Mouse (Mus musculus): ENCODE measurements around the gene Zfand3.

The Zfand3 gene

GRCm38 (mm10) chr17:30147897-30148296 is 143.4 kb downstream of the Zfand3 start:
- DNase-seq (ENCODE audit: low spot score in 2 of 2), result no peak

DNA sequence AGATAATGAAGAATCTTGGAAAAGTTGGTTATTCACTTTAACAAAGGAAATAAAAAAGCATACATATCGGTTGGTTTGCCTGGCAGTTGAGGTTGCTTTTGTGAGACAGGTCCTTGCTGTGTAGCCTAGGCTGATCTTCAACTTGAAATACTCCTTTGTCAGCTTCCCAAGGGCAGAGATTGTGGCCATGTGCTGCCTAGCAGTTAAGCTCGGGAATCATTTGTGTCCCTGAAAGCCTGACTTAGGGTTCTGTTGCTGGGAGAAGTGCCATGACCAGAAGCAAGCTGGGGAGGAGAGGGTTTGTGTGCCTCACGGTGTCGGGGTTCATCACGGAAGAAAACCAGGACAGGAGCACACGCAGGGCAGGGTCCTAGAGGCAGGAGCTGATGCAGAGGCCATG is 143.8 kb downstream of the Zfand3 start:
- no peak for DNase-seq (ENCODE audit: low spot score in 2 of 2)

- DNase-seq (ENCODE audit: low spot score in 2 of 2), result no peak
Observed at GRCm38 (mm10) chr17:30149911-30150310, 145.4 kb downstream of the Zfand3 start.

GRCm38 (mm10) chr17:30154144-30154543 is 149.6 kb downstream of the Zfand3 start:
- no peak for DNase-seq (ENCODE audit: low spot score in 2 of 2)

GRCm38 (mm10) chr17:30154861-30155260 is 150.3 kb downstream of the Zfand3 start:
- DNase-seq (ENCODE audit: low spot score in 2 of 2), result no peak

DNA sequence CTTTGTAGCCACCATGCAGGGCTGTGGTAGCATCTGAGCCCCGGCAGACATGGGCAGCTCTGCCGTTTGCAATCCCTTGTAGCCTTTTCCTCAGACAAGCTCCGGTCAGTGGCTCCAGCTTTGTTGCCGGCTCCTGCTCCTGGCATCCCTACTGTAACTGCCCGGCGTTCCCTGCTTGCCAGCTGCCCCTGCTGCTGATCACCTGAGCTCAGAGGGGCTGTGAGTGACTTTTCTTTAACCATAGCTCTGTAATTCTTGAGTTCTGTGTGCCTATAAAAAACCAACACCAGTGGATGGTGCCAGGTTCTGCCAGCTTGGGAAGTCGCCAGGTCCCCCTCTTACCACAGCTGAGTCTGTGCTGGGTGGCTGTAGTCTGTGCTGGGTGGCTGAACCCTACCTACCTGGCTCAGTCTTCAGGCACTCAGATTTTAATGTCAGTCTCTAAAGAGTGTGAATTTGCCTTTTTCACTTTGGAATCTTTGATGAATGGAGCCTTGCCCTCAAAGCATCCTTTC is 150.9 kb downstream of the Zfand3 start:
- peak in 1 of 2 experiments; percentile 26 for DNase-seq (ENCODE audit: low spot score in 2 of 2)

- DNase-seq (ENCODE audit: low spot score in 2 of 2), result no peak
Observed at GRCm38 (mm10) chr17:30158419-30159108, 154.0 kb downstream of the Zfand3 start.

GRCm38 (mm10) chr17:30159341-30159740 is 154.8 kb downstream of the Zfand3 start:
- no peak for DNase-seq (ENCODE audit: low spot score in 2 of 2)

- no peak for DNase-seq (ENCODE audit: low spot score in 2 of 2)
Observed at GRCm38 (mm10) chr17:30160823-30161432, 156.4 kb downstream of the Zfand3 start.

GRCm38 (mm10) chr17:30162983-30163382 is 158.4 kb downstream of the Zfand3 start:
- no peak for DNase-seq (ENCODE audit: low spot score in 2 of 2)

DNA sequence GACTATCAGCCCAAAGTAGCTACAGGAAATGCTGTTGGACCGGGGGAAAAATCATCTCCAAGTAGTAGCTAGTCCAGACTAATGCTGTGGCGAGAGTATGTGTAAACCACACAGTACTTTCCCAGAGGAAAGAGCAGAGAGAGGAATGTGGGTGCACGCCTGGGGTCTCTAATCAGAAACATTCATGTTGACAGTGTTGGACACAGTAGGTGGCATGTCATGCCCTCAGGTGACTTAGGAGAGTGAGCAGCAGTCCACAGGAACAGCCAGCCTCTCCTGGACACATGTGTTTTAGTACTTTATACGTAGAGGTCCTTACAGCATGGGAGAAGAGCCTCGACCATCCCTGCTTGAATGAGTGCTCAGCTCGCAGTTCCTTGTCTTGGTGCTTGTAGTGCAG is 159.3 kb downstream of the Zfand3 start:
- no peak for DNase-seq (ENCODE audit: low spot score in 2 of 2)

DNA sequence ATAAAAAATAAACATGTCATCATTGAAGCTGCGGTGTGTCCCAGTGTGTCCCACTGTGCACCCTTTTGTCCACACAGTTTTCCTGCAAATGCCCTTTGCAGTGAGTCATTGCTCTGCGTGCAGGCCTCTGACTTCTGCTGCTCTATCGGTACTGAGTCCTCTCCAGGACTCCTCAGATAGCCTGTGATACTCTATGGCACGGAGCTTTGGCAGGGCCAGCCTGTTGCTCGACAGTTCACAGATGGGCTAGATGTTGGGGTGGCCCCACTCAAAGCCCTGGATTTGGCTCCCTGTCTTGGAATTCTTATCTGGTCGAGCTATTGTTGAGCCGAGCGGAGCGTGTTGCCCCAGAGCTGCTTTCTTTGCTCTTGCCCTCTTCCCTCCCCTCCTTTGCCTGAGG is 160.3 kb downstream of the Zfand3 start:
- DNase-seq (ENCODE audit: low spot score in 2 of 2), result no peak

DNA sequence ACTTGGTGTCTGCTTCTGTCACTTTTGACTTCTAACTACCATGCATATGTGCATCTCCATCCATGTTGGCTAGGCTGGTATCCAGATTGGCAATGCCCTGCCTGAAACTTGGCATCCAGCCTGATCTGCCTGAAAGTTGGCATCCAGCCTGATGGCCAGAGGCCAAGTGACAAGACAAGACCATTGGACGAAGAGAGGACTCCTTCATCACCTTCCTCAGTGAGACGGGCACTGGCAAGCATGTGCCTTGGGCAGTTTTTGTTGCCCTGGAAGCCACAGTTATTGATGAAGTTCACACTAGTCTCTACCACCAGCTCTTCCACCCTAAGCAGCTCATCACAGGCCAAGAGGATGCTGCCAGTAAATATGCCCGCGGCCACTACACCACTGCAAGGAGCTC is 172.9 kb downstream of the Zfand3 start:
- DNase-seq (ENCODE audit: low spot score in 2 of 2), result peak; percentile 72 to 96

DNA sequence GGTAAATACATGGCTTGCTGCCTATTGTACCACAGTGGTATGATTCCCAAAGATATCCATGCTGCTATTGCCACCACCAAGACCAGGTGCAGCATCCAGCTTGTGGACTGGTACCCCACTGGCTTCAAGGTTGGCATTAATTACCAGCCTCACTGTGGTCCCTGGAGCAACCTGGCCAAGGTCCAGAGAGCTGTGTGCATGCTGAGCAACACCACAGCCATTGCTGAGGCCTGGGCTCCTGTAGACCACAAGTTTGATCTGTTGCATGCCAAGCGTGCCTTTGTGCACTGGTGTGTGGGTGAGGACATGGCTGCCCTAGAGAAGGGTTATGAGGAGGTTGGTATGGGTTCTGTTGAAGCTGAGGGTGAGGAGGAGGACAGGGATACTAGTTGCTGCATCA is 173.9 kb downstream of the Zfand3 start:
- DNase-seq (ENCODE audit: low spot score in 2 of 2), result peak in 1 of 2 experiments; percentile 56

DNA sequence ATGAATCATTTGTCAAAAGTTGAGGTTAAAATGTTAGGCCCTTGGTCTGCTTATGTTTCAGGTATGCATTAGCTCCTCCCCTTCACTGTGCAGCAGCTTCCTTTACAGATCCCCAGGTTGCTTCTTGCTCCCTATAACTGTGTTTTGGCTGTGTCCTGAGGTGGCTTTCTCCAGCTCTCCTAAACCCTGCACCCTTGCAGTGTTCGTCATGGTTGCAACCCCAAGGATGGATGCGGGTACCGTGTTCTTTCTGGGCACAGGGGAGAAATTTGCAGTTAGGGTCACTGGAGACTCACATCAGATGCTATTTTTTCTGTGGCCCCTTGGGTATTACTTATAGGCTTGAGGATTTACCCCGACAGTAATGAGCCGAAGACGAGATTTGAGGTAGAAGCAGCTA is 175.7 kb downstream of the Zfand3 start:
- DNase-seq (ENCODE audit: low spot score in 2 of 2), result peak in 1 of 2 experiments; percentile 0

DNA sequence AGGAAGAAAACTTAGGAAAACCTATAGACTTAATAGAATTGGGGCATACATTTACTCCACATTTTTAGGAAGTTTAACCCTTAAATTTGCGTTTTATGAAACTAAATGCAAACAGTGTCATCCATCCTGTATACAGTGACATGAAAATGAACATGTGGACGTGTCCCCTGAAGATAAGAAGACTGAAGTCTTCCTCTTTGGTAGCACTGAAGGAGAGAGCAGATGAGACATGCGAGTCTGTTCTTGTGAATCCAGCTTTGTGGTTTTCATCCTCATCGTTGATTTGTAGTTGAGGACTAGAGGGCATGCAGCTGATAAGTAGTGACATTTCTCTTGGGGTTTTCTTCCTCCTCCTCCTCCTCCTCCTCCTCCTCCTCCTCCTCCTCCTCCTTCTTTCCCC is 177.0 kb downstream of the Zfand3 start:
- DNase-seq (ENCODE audit: low spot score in 2 of 2), result no peak

- DNase-seq (ENCODE audit: low spot score in 2 of 2), result no peak
Observed at GRCm38 (mm10) chr17:30182063-30182462, 177.5 kb downstream of the Zfand3 start.

DNA sequence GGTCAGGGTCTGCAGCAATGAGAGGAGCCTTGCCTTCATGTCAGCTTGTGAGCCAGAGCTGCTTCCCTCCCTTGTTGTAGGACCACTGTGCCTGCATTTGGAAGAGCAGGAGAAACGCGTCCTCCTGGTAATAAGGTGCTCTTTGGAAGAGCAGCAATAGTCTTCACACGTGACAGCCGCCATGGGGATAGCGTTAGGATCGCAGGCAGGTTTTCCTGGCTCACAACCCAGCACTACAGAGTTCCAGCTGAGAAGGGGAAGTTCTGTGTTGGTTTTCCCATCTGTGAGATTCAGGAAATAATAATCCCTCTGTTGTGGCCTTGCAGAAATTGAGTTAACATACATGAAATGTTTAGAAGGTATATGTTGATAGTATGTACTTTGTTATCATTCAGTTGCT is 179.0 kb downstream of the Zfand3 start:
- peak in 1 of 2 experiments; percentile 1 for DNase-seq (ENCODE audit: low spot score in 2 of 2)

GRCm38 (mm10) chr17:30187154-30187553 is 182.6 kb downstream of the Zfand3 start:
- peak in 1 of 2 experiments; percentile 0 for DNase-seq (ENCODE audit: low spot score in 2 of 2)

DNA sequence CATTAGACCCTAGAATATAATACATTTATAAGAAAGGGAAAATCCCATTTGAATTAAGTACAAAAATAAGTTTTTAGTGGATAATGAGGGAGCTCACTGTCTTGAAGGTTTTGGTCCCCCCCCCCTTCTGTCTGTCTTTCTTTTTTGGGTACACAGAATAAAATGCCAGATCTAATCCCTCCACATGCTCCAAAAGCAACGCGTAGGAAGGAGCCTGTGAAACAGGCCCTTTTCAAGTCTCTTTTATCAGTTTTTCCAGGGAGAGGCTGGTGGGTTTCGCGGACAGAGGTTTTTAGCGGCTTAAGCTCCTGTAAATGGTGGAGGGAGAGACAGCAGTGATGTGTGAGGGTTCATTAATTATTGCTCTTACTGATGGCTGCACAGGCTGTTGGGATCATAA is 183.0 kb downstream of the Zfand3 start:
- no peak for DNase-seq (ENCODE audit: low spot score in 2 of 2)

DNA sequence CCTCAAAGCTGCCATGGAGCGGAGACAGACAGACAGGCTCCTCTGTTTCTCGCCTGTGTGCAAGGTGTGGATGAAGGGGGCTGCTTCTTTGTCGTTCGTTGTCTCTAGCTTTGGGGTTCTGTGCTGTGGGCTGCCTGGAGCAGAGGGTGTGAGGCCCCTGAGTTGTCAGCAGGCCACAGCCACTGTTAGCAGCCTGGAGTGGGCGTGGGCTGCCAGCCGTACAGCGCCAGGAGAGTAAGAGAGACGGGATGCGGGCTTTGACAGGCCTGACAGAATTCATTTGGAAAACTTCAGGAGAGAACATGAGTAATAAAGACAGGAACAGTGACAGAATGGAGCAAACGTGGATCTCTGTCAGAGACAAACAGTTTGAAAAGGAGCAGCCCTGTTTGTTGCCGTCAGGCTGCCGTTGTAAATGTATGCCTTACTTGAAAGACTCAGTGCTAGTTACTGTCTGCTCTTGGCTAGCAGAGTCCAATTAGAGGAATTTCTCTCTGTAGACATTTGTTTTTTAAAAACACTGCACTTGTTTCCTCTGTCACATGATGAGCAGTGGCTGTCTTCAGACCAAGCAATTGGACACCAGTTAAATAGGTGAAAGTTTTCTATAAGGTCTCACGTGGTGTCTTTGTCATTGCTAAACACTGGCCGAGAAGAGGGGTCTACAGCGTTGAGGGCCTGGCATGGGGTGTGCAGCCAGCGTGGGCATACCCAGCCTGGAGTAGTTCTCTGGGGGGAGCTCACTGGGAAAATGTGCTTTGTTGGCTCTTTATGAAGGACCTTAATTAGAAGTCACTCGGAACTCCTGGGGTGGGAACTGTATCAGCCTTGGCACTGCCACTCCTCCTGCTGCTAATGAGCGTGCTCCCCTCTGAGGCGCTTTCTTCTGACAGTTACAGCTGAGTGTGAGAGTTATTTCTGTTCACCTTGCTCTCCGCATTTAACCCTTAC is 183.8 kb downstream of the Zfand3 start:
- peak; percentile 17 to 20 for DNase-seq (ENCODE audit: low spot score in 2 of 2)

DNA sequence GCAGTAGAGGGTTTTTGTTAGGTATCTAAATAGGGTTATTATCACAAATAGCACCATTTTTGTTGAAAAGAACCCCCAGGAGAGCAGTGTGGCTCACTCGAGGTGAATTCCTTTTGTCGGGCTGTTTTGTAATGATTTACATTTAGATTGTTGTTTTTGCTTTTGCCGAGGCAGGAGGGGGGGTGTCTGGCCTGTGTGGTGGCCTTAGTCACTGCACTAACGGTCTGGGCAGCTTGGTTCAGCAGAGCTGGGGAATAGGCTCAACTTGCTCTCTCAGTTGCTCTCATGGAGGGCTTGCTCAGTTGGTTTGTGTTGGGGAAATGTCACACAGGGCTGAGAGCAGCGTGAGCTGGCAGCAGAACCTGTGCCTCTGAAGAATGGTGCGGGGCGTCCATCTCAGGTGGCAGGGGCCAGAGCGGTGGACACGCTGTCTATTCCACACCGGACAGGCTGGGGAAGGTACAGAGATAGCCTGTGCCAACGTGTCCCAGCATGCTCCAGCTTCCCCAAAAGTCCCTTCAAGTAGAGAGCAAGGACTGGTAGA is 186.6 kb downstream of the Zfand3 start:
- DNase-seq (ENCODE audit: low spot score in 2 of 2), result no peak

Measured in cerebellum, postnatal 4 days (tissue).